Mouse (Mus musculus): Measurements from ENCODE around the gene Fam240a. TPM values are rescaled to one million over a fixed set of nuclear protein-coding genes. Genes with fewer than 3 reads are reported as not detected.

Gene Fam240a
- not detected in 2 replicates for polyA plus RNA-seq (2012; ENCODE audit: low replicate concordance)

GRCm38 (mm10) chr9:110916786-110917185 lies at the start of gene Fam240a:
Gene Fam240a (minus strand): TSS chr9:110916861.

GRCm38 (mm10) chr9:110951397-110951796 lies 34.7 kb upstream of the Fam240a start, which contains the start of gene Lrrc2:
Gene Lrrc2 (plus strand): TSS chr9:110951545.

GRCm38 (mm10) chr9:110945926-110946325 lies 29.3 kb upstream of the Fam240a start, which contains the start of gene Tdgf1:
Gene Tdgf1 (minus strand): TSS chr9:110946158.

GRCm38 (mm10) chr9:110879998-110880561 lies 36.6 kb downstream of the Fam240a start, which contains the start of gene Tmie:
Gene Tmie (minus strand): TSS chr9:110880113.

GRCm38 (mm10) chr9:110879191-110879920 lies 37.3 kb downstream of the Fam240a start, which contains the start of gene Als2cl:
Gene Als2cl (plus strand): TSS chr9:110879870.

Other genes starting within 250 kb of the Fam240a start
- not detected in 2 replicates for gene Myl3, start 175.0 kb downstream of the Fam240a start, polyA plus RNA-seq (2012; ENCODE audit: low replicate concordance)
- 0.34 and 0.69 TPM in 2 replicates for gene Pth1r, start 169.7 kb downstream of the Fam240a start, polyA plus RNA-seq (2012; ENCODE audit: low replicate concordance)
- not detected in 2 replicates for gene Prss42, start 118.7 kb downstream of the Fam240a start, polyA plus RNA-seq (2012; ENCODE audit: low replicate concordance)
- gene Prss44, start 102.9 kb downstream of the Fam240a start, polyA plus RNA-seq (2012; ENCODE audit: low replicate concordance) = not detected in 2 replicates
- gene Prss43, start 90.2 kb downstream of the Fam240a start, polyA plus RNA-seq (2012; ENCODE audit: low replicate concordance) = not detected in 2 replicates
- not detected in 2 replicates for gene Prss45, start 82.3 kb downstream of the Fam240a start, polyA plus RNA-seq (2012; ENCODE audit: low replicate concordance)
- gene Prss46, start 72.4 kb downstream of the Fam240a start, polyA plus RNA-seq (2012; ENCODE audit: low replicate concordance) = not detected in 2 replicates
- 0.66 and 4.9 TPM in 2 replicates for gene Prss50, start 58.9 kb downstream of the Fam240a start, polyA plus RNA-seq (2012; ENCODE audit: low replicate concordance)
- gene Als2cl, start 37.0 kb downstream of the Fam240a start, polyA plus RNA-seq (2012; ENCODE audit: low replicate concordance) = 24.6 and 28.9 TPM in 2 replicates
- 0.85 and 2.7 TPM in 2 replicates for gene Tmie, start 36.7 kb downstream of the Fam240a start, polyA plus RNA-seq (2012; ENCODE audit: low replicate concordance)
- not detected in 2 replicates for gene Tdgf1, start 29.3 kb upstream of the Fam240a start, polyA plus RNA-seq (2012; ENCODE audit: low replicate concordance)
- not detected in 2 replicates for gene Lrrc2, start 34.7 kb upstream of the Fam240a start, polyA plus RNA-seq (2012; ENCODE audit: low replicate concordance)
- gene Rtp3, start 73.7 kb upstream of the Fam240a start, polyA plus RNA-seq (2012; ENCODE audit: low replicate concordance) = not detected in 2 replicates
- gene Ltf, start 102.4 kb upstream of the Fam240a start, polyA plus RNA-seq (2012; ENCODE audit: low replicate concordance) = 7.0 and 8.8 TPM in 2 replicates
- gene Ccrl2, start 140.7 kb upstream of the Fam240a start, polyA plus RNA-seq (2012; ENCODE audit: low replicate concordance) = 1.1 and 3.3 TPM in 2 replicates
- 15.4 and 15.9 TPM in 2 replicates for gene Lrrfip2, start 200.7 kb upstream of the Fam240a start, polyA plus RNA-seq (2012; ENCODE audit: low replicate concordance)